Mouse (Mus musculus) subcutaneous adipose tissue, adult 2 months (tissue): Measurements from ENCODE around the gene Traf6. TPM values are rescaled to one million over a fixed set of nuclear protein-coding genes. Genes with fewer than 3 reads are reported as not detected.

ENCODE experiments used
- polyA plus RNA-seq: library from polyadenylated mRNA; depleted of rRNA; stranded (reverse); fragments of >200 nt; gene quantifications from 2 replicates; pipeline ENCODE4 v1.2.3, GENCODE M21; 2012; ENCODE audit warnings: low replicate concordance; rRNA removed

Gene Traf6
- 8.7 and 14.4 TPM in 2 replicates for polyA plus RNA-seq

DNA sequence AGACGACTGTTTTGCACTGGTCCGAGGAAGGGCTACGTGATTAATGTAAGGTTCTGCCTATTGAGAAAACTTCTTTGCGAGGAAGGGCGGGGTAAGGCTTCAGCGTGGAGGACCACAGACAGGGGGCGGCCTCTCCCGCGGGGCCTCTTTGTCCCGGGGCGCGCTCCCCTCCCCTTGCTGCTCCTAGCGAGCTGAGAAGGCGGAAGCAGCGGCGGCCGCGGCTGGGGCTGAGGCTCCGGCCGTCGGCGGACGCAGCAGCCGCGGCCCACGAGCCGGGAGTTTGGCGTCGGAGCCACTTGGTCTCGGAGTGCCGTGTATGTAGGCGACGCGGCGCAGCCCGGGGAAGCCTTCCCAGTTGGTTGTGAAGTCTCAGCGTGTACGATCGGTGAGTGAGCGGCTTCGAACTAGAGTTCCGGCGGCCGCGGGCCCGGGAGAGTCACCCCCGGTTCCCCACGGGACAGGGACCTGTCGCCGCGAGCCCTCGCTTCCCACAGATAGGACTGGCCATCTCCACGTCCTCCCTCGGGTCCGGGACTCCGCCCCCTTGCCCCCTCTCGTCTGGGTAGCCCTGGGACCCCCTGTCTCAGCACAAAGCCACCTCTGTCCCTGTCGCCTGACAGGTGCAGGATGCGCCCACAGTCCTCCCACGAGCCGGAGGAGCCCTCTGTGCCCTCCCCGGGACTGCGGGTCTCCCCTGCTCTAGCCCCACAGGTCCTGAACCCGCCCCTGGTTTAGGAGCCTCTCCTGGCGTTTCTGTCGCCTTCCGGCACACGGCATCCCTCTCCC lies at the start of gene Traf6:
Gene Traf6, plus strand, starts transcription at position 194 of the 786 bp plus-strand sequence.

DNA sequence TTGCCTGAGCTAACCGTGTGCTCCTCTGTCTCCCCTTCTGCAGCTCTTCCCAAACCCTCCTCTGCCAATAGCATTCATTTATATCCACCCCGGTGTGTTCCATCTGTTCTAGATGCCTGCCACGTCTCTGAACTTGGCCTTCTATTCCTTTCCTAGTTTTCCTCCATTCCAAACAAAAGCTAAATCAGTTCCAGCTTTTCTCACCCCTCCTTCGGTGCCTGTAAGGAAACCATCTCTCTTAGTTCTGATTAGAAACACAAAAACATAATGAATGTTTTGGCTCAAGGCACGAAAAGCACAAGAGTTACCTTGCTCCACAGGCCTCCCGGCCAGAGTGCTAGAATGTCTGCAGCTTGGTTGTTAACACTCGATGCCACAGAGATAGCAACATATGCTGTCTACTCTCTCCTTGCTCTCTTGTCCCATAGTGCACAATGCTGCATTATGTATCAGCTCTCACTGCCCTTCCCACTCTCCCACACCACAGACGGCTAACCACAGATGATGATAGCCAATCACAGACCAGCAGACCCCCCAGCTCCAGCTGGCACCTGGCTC lies 29.0 kb upstream of the Traf6 start, which contains the start of the genes Rag1 and B230118H07Rik:
Gene Rag1, minus strand, starts transcription at position 388 of the 558 bp plus-strand sequence.
Gene B230118H07Rik, minus strand, starts transcription at position 419 of the 558 bp plus-strand sequence.

Other genes with a start within 250 kb of the Traf6 start
- not detected in 2 replicates for gene Rag2, start 53.7 kb upstream of the Traf6 start, polyA plus RNA-seq
- gene Rag1, start 28.9 kb upstream of the Traf6 start, polyA plus RNA-seq = 0.01 and 0.04 TPM in 2 replicates
- gene B230118H07Rik, start 28.9 kb upstream of the Traf6 start, polyA plus RNA-seq = 6.0 and 10.0 TPM in 2 replicates
- 6.6 and 7.7 TPM in 2 replicates for gene Prr5l, start 204.6 kb downstream of the Traf6 start, polyA plus RNA-seq
- gene Commd9, start 207.8 kb downstream of the Traf6 start, polyA plus RNA-seq = 50.9 and 81.8 TPM in 2 replicates